Mouse (Mus musculus) kidney, embryonic 14.5 days (tissue): ENCODE data around the gene Pvrig. TPM values are rescaled to one million over a fixed set of nuclear protein-coding genes. Genes with fewer than 3 reads are reported as not detected.
"Not testable (repeated sequence)": the region's sequence is repeated elsewhere in the genome, so short reads cannot be mapped to it uniquely, and the experiment has no call there.

Experiments used
- ATAC-seq: fragments of 200-750 bp; cut with Nextera tagmentation; 2 replicates; pipeline ENCODE4 v1.8.0; 2017; ENCODE audit warnings: moderate number of reproducible peaks, mild to moderate bottlenecking, moderate TSS enrichment, moderate library complexity; ENCODE audit not compliant: low FRiP score, low TSS enrichment
- H3K27ac ChIP-seq: fragments of 300-500 bp; sonication (generic); 2 replicates; pipeline ENCODE4 v1.5.1; 2014; ENCODE audit warnings: low read depth, mild to moderate bottlenecking, low read length, moderate library complexity, mixed read lengths
- H3K27me3 ChIP-seq: fragments of 300-500 bp; sonication (generic); 2 replicates; pipeline ENCODE4 v1.6.1; 2014; ENCODE audit warnings: mild to moderate bottlenecking, low read length; ENCODE audit not compliant: control insufficient read depth, insufficient read depth
- H3K36me3 ChIP-seq: fragments of 300-500 bp; sonication (generic); 2 replicates; pipeline ENCODE4 v1.6.1; 2014; ENCODE audit warnings: low read length, mixed read lengths; ENCODE audit not compliant: control insufficient read depth, insufficient read depth
- H3K4me1 ChIP-seq: fragments of 300-500 bp; sonication (generic); 2 replicates; pipeline ENCODE4 v1.6.1; 2014; ENCODE audit warnings: low read length, mixed read lengths; ENCODE audit not compliant: control insufficient read depth, insufficient read depth
- H3K4me2 ChIP-seq: fragments of 300-500 bp; sonication (generic); replicated peaks from 2 replicates; pipeline ENCODE4 v1.6.1; 2014; ENCODE audit warnings: low read depth, mild to moderate bottlenecking, low read length
- H3K4me3 ChIP-seq: fragments of 300-500 bp; sonication (generic); 2 replicates; pipeline ENCODE4 v1.5.1; 2014; ENCODE audit warnings: mild to moderate bottlenecking, low read length
- H3K9ac ChIP-seq: fragments of 300-500 bp; sonication (generic); 2 replicates; pipeline ENCODE4 v1.6.1; 2014; ENCODE audit warnings: low read depth, mild to moderate bottlenecking, low read length, moderate library complexity
- H3K9me3 ChIP-seq: fragments of 300-500 bp; sonication (generic); 2 replicates; pipeline ENCODE4 v1.6.1; 2016; ENCODE audit warnings: low read length; ENCODE audit not compliant: control insufficient read depth
- WGBS: fragments of 180-500 bp; shearing (Covaris S2); extraction: QIAGEN DNeasy Blood & Tissue Kit; methylation state at CpG from one replicate; pipeline ENCODE4 v1.1.7; 2014; 5-methylcytosine and 5-hydroxymethylcytosine counted together
- polyA plus RNA-seq: library from polyadenylated mRNA; unstranded; fragments of >200 nt; fragmentation: Nextera tagmentation; extraction: Ambion mirVana; gene quantifications from 2 replicates; pipeline ENCODE4 v1.2.1, GENCODE M21; 2014

The Pvrig gene
- polyA plus RNA-seq = not detected in 2 replicates

GRCm38 (mm10) chr5:138341661-138342060, at the start of gene Pvrig:
TSS of gene Pvrig (plus strand) at chr5:138341961.
- no peak within 1 kb of the TSS for H3K27ac ChIP-seq
- no peaks in the 10 kb centered on the region for H3K4me1 ChIP-seq
- H3K4me3 ChIP-seq = no peak within 1 kb of the TSS
- no peak for ATAC-seq
- WGBS = 70% methylated on average over 2 of the region's 2 CpGs
- no peaks in the 10 kb centered on the region for H3K36me3 ChIP-seq
- no peaks in the 10 kb centered on the region for H3K27me3 ChIP-seq
- no peaks in the 10 kb centered on the region for H3K9me3 ChIP-seq
- no peak within 1 kb of the TSS for H3K9ac ChIP-seq
- H3K4me2 ChIP-seq = no peak within 1 kb of the TSS

- no peak overlapping the region for H3K9ac ChIP-seq
- no peak overlapping the region for H3K4me2 ChIP-seq
- no peaks in the 10 kb centered on the region for H3K9me3 ChIP-seq
- no peak for ATAC-seq
- H3K4me1 ChIP-seq = no peaks in the 10 kb centered on the region
- no peaks in the 10 kb centered on the region for H3K27me3 ChIP-seq
- H3K4me3 ChIP-seq = no peak overlapping the region
- no peak overlapping the region for H3K27ac ChIP-seq
- no peaks in the 10 kb centered on the region for H3K36me3 ChIP-seq
Measured at GRCm38 (mm10) chr5:138294158-138294557, 47.6 kb upstream of the Pvrig start.

- Histone ChIP-seq H3K9ac (no peak overlapping the region), H3K36me3 (no peaks in the 10 kb centered on the region), H3K4me3 (no peak overlapping the region), H3K4me1 (no peaks in the 10 kb centered on the region), H3K4me2 (no peak overlapping the region), H3K27me3 (no peaks in the 10 kb centered on the region), H3K9me3 (no peaks in the 10 kb centered on the region), H3K27ac (no peak overlapping the region)
- WGBS = 83% methylated on average over 2 of the region's 2 CpGs
- no peak for ATAC-seq
Measured at GRCm38 (mm10) chr5:138299613-138300012, 42.1 kb upstream of the Pvrig start.

GRCm38 (mm10) chr5:138312795-138313194, 29.0 kb upstream of the Pvrig start:
- no peak for ATAC-seq

GRCm38 (mm10) chr5:138343216-138343615, 1.5 kb downstream of the Pvrig start:
- no peaks in the 10 kb centered on the region for H3K36me3 ChIP-seq
- H3K27me3 ChIP-seq = no peaks in the 10 kb centered on the region
- H3K4me1 ChIP-seq = no peaks in the 10 kb centered on the region
- 89% methylated on average over 3 of the region's 3 CpGs for WGBS
- ATAC-seq = no peak
- H3K9ac ChIP-seq = no peak overlapping the region
- no peak overlapping the region for H3K4me2 ChIP-seq
- no peak overlapping the region for H3K4me3 ChIP-seq
- no peaks in the 10 kb centered on the region for H3K9me3 ChIP-seq
- H3K27ac ChIP-seq = no peak overlapping the region

More at GRCm38 (mm10) chr5:138312795-138313194, 29.0 kb upstream of the Pvrig start:
- no peak overlapping the region for H3K4me2 ChIP-seq
- H3K4me3 ChIP-seq = no peak overlapping the region
- H3K27ac ChIP-seq = no peak overlapping the region
- H3K36me3 ChIP-seq = no peaks in the 10 kb centered on the region
- H3K27me3 ChIP-seq = no peaks in the 10 kb centered on the region
- 94% methylated on average over 3 of the region's 3 CpGs for WGBS
- no peak overlapping the region for H3K9ac ChIP-seq
- H3K4me1 ChIP-seq = no peaks in the 10 kb centered on the region
- H3K9me3 ChIP-seq = no peaks in the 10 kb centered on the region

- H3K9me3 ChIP-seq, ATAC-seq, H3K9ac ChIP-seq, H3K4me2 ChIP-seq, H3K36me3 ChIP-seq, H3K4me1 ChIP-seq, H3K27ac ChIP-seq, H3K27me3 ChIP-seq, H3K4me3 ChIP-seq: not testable (repeated sequence)
- 85% methylated on average over 6 of the region's 7 CpGs for WGBS
Measured at GRCm38 (mm10) chr5:138363208-138363607, 21.4 kb downstream of the Pvrig start.

- H3K4me1 ChIP-seq, H3K4me2 ChIP-seq, ATAC-seq, H3K9me3 ChIP-seq, H3K9ac ChIP-seq, H3K4me3 ChIP-seq, H3K27me3 ChIP-seq, H3K27ac ChIP-seq, H3K36me3 ChIP-seq: not testable (repeated sequence)
- WGBS = 89% methylated on average over 10 of the region's 10 CpGs
Measured at GRCm38 (mm10) chr5:138365347-138365746, 23.6 kb downstream of the Pvrig start.

Other genes with a start within 250 kb of the Pvrig start
- gene Zscan21, start 225.1 kb upstream of the Pvrig start, polyA plus RNA-seq = 52.6 and 65.1 TPM in 2 replicates
- 13.4 and 26.1 TPM in 2 replicates for gene Zfp113, start 186.2 kb upstream of the Pvrig start, polyA plus RNA-seq
- 253 and 294 TPM in 2 replicates for gene Cops6, start 180.9 kb upstream of the Pvrig start, polyA plus RNA-seq
- gene Ap4m1, start 170.0 kb upstream of the Pvrig start, polyA plus RNA-seq = 18.1 and 22.6 TPM in 2 replicates
- gene Mcm7, start 169.5 kb upstream of the Pvrig start, polyA plus RNA-seq = 176 and 241 TPM in 2 replicates
- 80.9 and 109 TPM in 2 replicates for gene Taf6, start 154.5 kb upstream of the Pvrig start, polyA plus RNA-seq
- gene Cnpy4, start 154.5 kb upstream of the Pvrig start, polyA plus RNA-seq = 57.8 and 61.5 TPM in 2 replicates
- gene Mblac1, start 147.6 kb upstream of the Pvrig start, polyA plus RNA-seq = 9.7 and 10.2 TPM in 2 replicates
- gene Nxpe5, start 116.1 kb upstream of the Pvrig start, polyA plus RNA-seq = 0.07 TPM in 1 of 2 replicates, not detected in the other
- 47.7 and 66.4 TPM in 2 replicates for gene Lamtor4, start 86.5 kb upstream of the Pvrig start, polyA plus RNA-seq
- gene BC037034, start 77.9 kb upstream of the Pvrig start, polyA plus RNA-seq = 5.4 and 6.8 TPM in 2 replicates
- gene Gal3st4, start 69.1 kb upstream of the Pvrig start, polyA plus RNA-seq = 2.4 and 3.3 TPM in 2 replicates
- gene Gm43720, start 62.0 kb upstream of the Pvrig start, polyA plus RNA-seq = not detected in 2 replicates
- 5.1 and 7.9 TPM in 2 replicates for gene Gpc2, start 62.0 kb upstream of the Pvrig start, polyA plus RNA-seq
- gene Stag3, start 61.7 kb upstream of the Pvrig start, polyA plus RNA-seq = 3.1 and 4.5 TPM in 2 replicates
- gene Zfp157, start 99.5 kb downstream of the Pvrig start, polyA plus RNA-seq = 39.6 and 46.8 TPM in 2 replicates
- not detected in 2 replicates for gene 1700123K08Rik, start 222.8 kb downstream of the Pvrig start, polyA plus RNA-seq